Mouse (Mus musculus): ENCODE results near the gene Ankrd49.

Ankrd49 gene

GRCm38 (mm10) chr9:14784039-14785002, at the start of gene Ankrd49, which contains the start of gene Mre11a:
Gene Ankrd49 (minus strand): TSS chr9:14784856.
Gene Mre11a (plus strand): TSS chr9:14784654.
- DNase-seq (ENCODE audit: low read depth), result peak; percentile 97

- DNase-seq (ENCODE audit: low read depth), result no peak
Observed at GRCm38 (mm10) chr9:14832046-14832445, 47.4 kb upstream of the Ankrd49 start.

GRCm38 (mm10) chr9:14827875-14828274, 43.2 kb upstream of the Ankrd49 start:
- no peak for DNase-seq (ENCODE audit: low read depth)

GRCm38 (mm10) chr9:14824840-14825239, 40.2 kb upstream of the Ankrd49 start:
- no peak for DNase-seq (ENCODE audit: low read depth)

- no peak for DNase-seq (ENCODE audit: low read depth)
Observed at GRCm38 (mm10) chr9:14821396-14821795, 36.7 kb upstream of the Ankrd49 start.

GRCm38 (mm10) chr9:14810111-14810510, 25.5 kb upstream of the Ankrd49 start:
- DNase-seq (ENCODE audit: low read depth), result no peak

GRCm38 (mm10) chr9:14806786-14807185, 22.1 kb upstream of the Ankrd49 start:
- no peak for DNase-seq (ENCODE audit: low read depth)

- no peak for DNase-seq (ENCODE audit: low read depth)
Observed at GRCm38 (mm10) chr9:14805714-14806113, 21.1 kb upstream of the Ankrd49 start.

GRCm38 (mm10) chr9:14787356-14787755, 2.7 kb upstream of the Ankrd49 start:
- DNase-seq (ENCODE audit: low read depth), result no peak

- no peak for DNase-seq (ENCODE audit: low read depth)
Observed at GRCm38 (mm10) chr9:14778341-14778740, 6.3 kb downstream of the Ankrd49 start.

- peak; percentile 49 for DNase-seq (ENCODE audit: low read depth)
Observed at GRCm38 (mm10) chr9:14773813-14774212, 10.8 kb downstream of the Ankrd49 start.

GRCm38 (mm10) chr9:14772074-14772473, 12.6 kb downstream of the Ankrd49 start:
- DNase-seq (ENCODE audit: low read depth), result no peak

GRCm38 (mm10) chr9:14770803-14771471, 13.7 kb downstream of the Ankrd49 start, which contains the start of gene 1700012B09Rik:
Gene 1700012B09Rik (minus strand): TSS chr9:14771030.
- no peak for DNase-seq (ENCODE audit: low read depth)

- no peak for DNase-seq (ENCODE audit: low read depth)
Observed at GRCm38 (mm10) chr9:14769811-14770210, 14.8 kb downstream of the Ankrd49 start.

GRCm38 (mm10) chr9:14764765-14765164, 19.9 kb downstream of the Ankrd49 start:
- DNase-seq (ENCODE audit: low read depth), result peak; percentile 58

GRCm38 (mm10) chr9:14759261-14759660, 25.4 kb downstream of the Ankrd49 start:
- no peak for DNase-seq (ENCODE audit: low read depth)

GRCm38 (mm10) chr9:14758590-14758989, 26.1 kb downstream of the Ankrd49 start:
- DNase-seq (ENCODE audit: low read depth), result no peak

GRCm38 (mm10) chr9:14754469-14754868, 30.2 kb downstream of the Ankrd49 start:
- DNase-seq (ENCODE audit: low read depth), result no peak

GRCm38 (mm10) chr9:14753947-14754346, 30.7 kb downstream of the Ankrd49 start:
- DNase-seq (ENCODE audit: low read depth), result no peak

GRCm38 (mm10) chr9:14752001-14752522, 32.6 kb downstream of the Ankrd49 start, which contains the start of gene Fut4:
Gene Fut4 (minus strand): TSS chr9:14752393.
- DNase-seq (ENCODE audit: low read depth), result peak; percentile 13

- no peak for DNase-seq (ENCODE audit: low read depth)
Observed at GRCm38 (mm10) chr9:14751503-14752000, 33.1 kb downstream of the Ankrd49 start.

- no peak for DNase-seq (ENCODE audit: low read depth)
Observed at GRCm38 (mm10) chr9:14750901-14751502, 33.7 kb downstream of the Ankrd49 start.
